Comparison of ENCODE assay signal across 22 mouse cellular contexts in genomic region chr17:23722376-23723125, GRCm38 (mm10). TPM values are rescaled to one million over a fixed set of nuclear protein-coding genes. Genes with fewer than 3 reads are reported as not detected.
DNase-seq lines count a peak whose midpoint lies in the region; ATAC-seq and TF ChIP-seq lines count a peak whose summit lies in the region.
"Had no signal": no experiment of that assay in that cellular context is flagged by ENCODE, and none has a peak within 500 bp of the region (broad histone marks: within the 10 kb centered on the region; RNA-seq: fewer than 3 reads in every experiment).

1520401A03Rik (minus strand) TSS chr17:23722783.

- WGBS in hindbrain, embryonic 13.5 days: 68% methylated on average over 7 of the region's 7 CpGs
- 74% methylated on average over 7 of the region's 7 CpGs for WGBS in hindbrain, embryonic 11.5 days
- WGBS in limb, embryonic 15.5 days: 59% methylated on average over 7 of the region's 7 CpGs

- no peak for ATAC-seq in hindbrain, embryonic 13.5 days (ENCODE audit: low FRiP score)
- ATAC-seq in hindbrain, embryonic 11.5 days (ENCODE audit: low FRiP score): no peak
- no peak for ATAC-seq in limb, embryonic 15.5 days (ENCODE audit: insufficient number of reproducible peaks, low FRiP score, low TSS enrichment, low read depth)
- ATAC-seq: forebrain, embryonic 15.5 days; hindbrain, postnatal 0 days had no signal

- H3K9me3 ChIP-seq in hindbrain, embryonic 13.5 days: no peaks in the 10 kb centered on the region
- no peaks in the 10 kb centered on the region for H3K9me3 ChIP-seq in hindbrain, embryonic 11.5 days (ENCODE audit: control insufficient read depth, low read length)
- H3K9me3 ChIP-seq in limb, embryonic 15.5 days: no peaks in the 10 kb centered on the region
- H3K9me3 ChIP-seq: embryonic facial prominence, embryonic 15.5 days; forebrain, embryonic 10.5 days; forebrain, embryonic 15.5 days; hindbrain, embryonic 12.5 days had no signal

- peak within 1 kb of the TSS; percentile 46; the same call in 1 of the 2 replicates for H3K9ac ChIP-seq in hindbrain, embryonic 13.5 days
- no peak within 1 kb of the TSS for H3K9ac ChIP-seq in hindbrain, embryonic 11.5 days (ENCODE audit: low read depth, low read length)
- H3K9ac ChIP-seq in limb, embryonic 15.5 days: no peak within 1 kb of the TSS
- H3K9ac ChIP-seq: embryonic facial prominence, embryonic 15.5 days; forebrain, embryonic 15.5 days; hindbrain, embryonic 12.5 days had no signal

- peak; percentile 37 to 45 for DNase-seq in adrenal gland, postnatal 36 days
- DNase-seq in adrenal gland, postnatal 25 days: no peak
- no peak for DNase-seq in hindbrain, embryonic 11.5 days (ENCODE audit: low spot score)
- DNase-seq: cerebellum, adult 18-20 months; cerebellum, adult 9-11 months; cerebellum, postnatal 36 days; gastrocnemius, postnatal 14 days; heart, adult 2 months; heart, postnatal 36 days; kidney, adult 11 months had no signal

- no peak for TF ChIP-seq POLR2A in myocyte (IDR thresholded peaks at IDR 0.05; ENCODE audit: insufficient read length, low read depth)

- no peaks in the 10 kb centered on the region for H3K79me2 ChIP-seq in myocyte (ENCODE audit: control insufficient read depth, insufficient read depth)

- no peak within 1 kb of the TSS for H3K4me3 ChIP-seq in hindbrain, embryonic 13.5 days
- no peak within 1 kb of the TSS for H3K4me3 ChIP-seq in hindbrain, embryonic 11.5 days (ENCODE audit: low read depth, low read length)
- no peak within 1 kb of the TSS for H3K4me3 ChIP-seq in limb, embryonic 15.5 days
- H3K4me3 ChIP-seq in myocyte: no peak within 1 kb of the TSS
- H3K4me3 ChIP-seq: embryonic facial prominence, embryonic 15.5 days; erythroblast, embryonic 14.5 days; forebrain, embryonic 10.5 days; forebrain, embryonic 15.5 days; heart, adult 2 months; hindbrain, embryonic 12.5 days had no signal

- H3K4me1 ChIP-seq in hindbrain, embryonic 13.5 days (replicated peaks): peaks cover 16% of the 10 kb centered on the region
- no peaks in the 10 kb centered on the region for H3K4me1 ChIP-seq in hindbrain, embryonic 11.5 days (replicated peaks; ENCODE audit: control insufficient read depth, insufficient read depth, low read length)
- peaks cover 16% of the 10 kb centered on the region for H3K4me1 ChIP-seq in limb, embryonic 15.5 days

- H3K27me3 ChIP-seq in hindbrain, embryonic 13.5 days: 0 out of 2 replicates have a peak, but pooled peaks cover 7% of the 10 kb centered on the region
- no peaks in the 10 kb centered on the region for H3K27me3 ChIP-seq in hindbrain, embryonic 11.5 days (ENCODE audit: control insufficient read depth, insufficient read depth, low read length)
- H3K27me3 ChIP-seq in limb, embryonic 15.5 days: 0 out of 2 replicates have a peak, but pooled peaks cover 2% of the 10 kb centered on the region
- H3K27me3 ChIP-seq in myocyte (ENCODE audit: control insufficient read depth, insufficient read depth, insufficient read length): no peaks in the 10 kb centered on the region
- H3K27me3 ChIP-seq: embryonic facial prominence, embryonic 15.5 days; forebrain, embryonic 15.5 days; hindbrain, embryonic 12.5 days had no signal

- no peak within 1 kb of the TSS for H3K4me2 ChIP-seq in hindbrain, embryonic 13.5 days
- no peak within 1 kb of the TSS for H3K4me2 ChIP-seq in hindbrain, embryonic 11.5 days (replicated peaks; ENCODE audit: low read depth, low read length)
- no peak within 1 kb of the TSS for H3K4me2 ChIP-seq in limb, embryonic 15.5 days
- H3K4me2 ChIP-seq in myocyte (ENCODE audit: low read depth): no peak within 1 kb of the TSS
- H3K4me2 ChIP-seq: embryonic facial prominence, embryonic 15.5 days; forebrain, embryonic 15.5 days; heart, embryonic 11.5 days; hindbrain, embryonic 12.5 days had no signal

- no peak within 1 kb of the TSS for H3ac ChIP-seq in myocyte (ENCODE audit: control insufficient read depth, insufficient read length)

- no peak within 1 kb of the TSS for H3K27ac ChIP-seq in hindbrain, embryonic 13.5 days
- H3K27ac ChIP-seq in hindbrain, embryonic 11.5 days (ENCODE audit: low read depth, low read length): no peak within 1 kb of the TSS
- H3K27ac ChIP-seq in limb, embryonic 15.5 days: peak within 1 kb of the TSS; percentile 24; the same call in 1 of the 2 replicates
- H3K27ac ChIP-seq: embryonic facial prominence, embryonic 15.5 days; forebrain, embryonic 10.5 days; forebrain, embryonic 15.5 days; heart, adult 2 months; hindbrain, embryonic 12.5 days; hindbrain, postnatal 0 days had no signal

- H3K36me3 ChIP-seq in hindbrain, embryonic 13.5 days: no peaks in the 10 kb centered on the region
- H3K36me3 ChIP-seq in hindbrain, embryonic 11.5 days (ENCODE audit: control insufficient read depth, insufficient read depth, low read length): no peaks in the 10 kb centered on the region
- H3K36me3 ChIP-seq in limb, embryonic 15.5 days: no peaks in the 10 kb centered on the region
- H3K36me3 ChIP-seq in myocyte (ENCODE audit: control insufficient read depth, insufficient read depth): no peaks in the 10 kb centered on the region
- H3K36me3 ChIP-seq: embryonic facial prominence, embryonic 15.5 days; forebrain, embryonic 10.5 days; forebrain, embryonic 15.5 days; hindbrain, embryonic 12.5 days had no signal

TF ChIP-seq in myocyte, 11 proteins besides CTCF, POLR2A, EP300 and RAD21:
- TF ChIP-seq POLR2AphosphoS2 (IDR thresholded peaks at IDR 0.05; ENCODE audit: insufficient read length, low read depth) (no peak), MYOD1 (IDR thresholded peaks at IDR 0.05; ENCODE audit: control insufficient read depth in 1 of 3, insufficient read length in 2 of 3, low read depth in 2 of 3) (peak in 2 of 3 experiments; percentile 96 to 98), SRF (IDR thresholded peaks at IDR 0.05; ENCODE audit: control insufficient read depth, insufficient read length, low read depth) (peak; percentile 54), USF1 (IDR thresholded peaks at IDR 0.05; ENCODE audit: low read depth) (no peak), TCF3 (IDR thresholded peaks at IDR 0.05; ENCODE audit: insufficient read length, low read depth) (peak; percentile 98), MYOG (IDR thresholded peaks at IDR 0.05; ENCODE audit: control insufficient read depth in 1 of 3, insufficient read depth in 1 of 3, insufficient read length in 2 of 3, low read depth in 2 of 3) (peak; percentile 65 to 100 (median 98)), REST (IDR thresholded peaks at IDR 0.05; ENCODE audit: insufficient read depth, insufficient read length) (no peak), MAX (IDR thresholded peaks at IDR 0.05; ENCODE audit: low read depth) (no peak), CEBPB (IDR thresholded peaks at IDR 0.05; ENCODE audit: insufficient read depth, poor library complexity, severe bottlenecking) (peak; percentile 15; the same call in 1 of the 2 replicates), TCF12 (IDR thresholded peaks at IDR 0.05; ENCODE audit: insufficient read depth, poor library complexity, severe bottlenecking) (peak; percentile 97), E2F4 (IDR thresholded peaks at IDR 0.05; ENCODE audit: insufficient read depth) (no peak)

RNA-seq across cellular contexts. Expression of gene 1520401A03Rik, which starts in this region (rescaled TPM):
- 10 to 100 TPM in 1 of 2 experiments, 1 to 10 TPM in 1; 7.7 to 23.0 TPM for total RNA-seq in adrenal gland, postnatal 36 days (2021)
- 7.2 and 10.4 TPM in 2 replicates for total RNA-seq in adrenal gland, postnatal 25 days (2021)
- polyA plus RNA-seq in hindbrain, embryonic 13.5 days (2015; fragmentation: Nextera tagmentation; extraction: Ambion mirVana): 0.06 and 0.27 TPM in 2 replicates
- 0.08 TPM in 1 of 2 replicates, not detected in the other for polyA plus RNA-seq in hindbrain, embryonic 11.5 days (2014; fragmentation: Nextera tagmentation; extraction: Ambion mirVana)
- polyA plus RNA-seq in limb, embryonic 15.5 days (2015; fragmentation: Nextera tagmentation; extraction: Ambion mirVana): 2.2 and 2.9 TPM in 2 replicates
- polyA plus RNA-seq in myocyte (2012; fragmentation: generic; extraction: Trizol): 0.40 TPM
- total RNA-seq: gastrocnemius, adult 18-20 months; heart, adult 2 months; heart, postnatal 36 days; hindbrain, postnatal 0 days had no signal
- polyA plus RNA-seq: forebrain, embryonic 15.5 days; heart, adult 2 months; heart, postnatal 0 days had no signal

Comparison
In these comparisons a context has a peak if more than half of its experiments do, and no peak if none do; other contexts are left out.
1. DNase-seq: peak in adrenal gland, postnatal 36 days (2 of 2); none in adrenal gland, postnatal 25 days (single experiment) and hindbrain, embryonic 11.5 days (single experiment).